Mouse (Mus musculus) kidney, postnatal 36 days (tissue): ENCODE measurements around the gene Gm29666.

ENCODE experiments used
- DNase-seq, 2 experiments: peaks; one replicate each; pipeline ENCODE4 v3.0.0; 2021 to 2022; ENCODE audit warnings: mixed read lengths in 2 of 2

The Gm29666 gene

GRCm38 (mm10) chr15:84919938-84920337, at the start of gene Gm29666:
Gene Gm29666 (minus strand): TSS chr15:84920038.
- DNase-seq = no peak

- no peak for DNase-seq
Measured at GRCm38 (mm10) chr15:84968534-84968933, 48.7 kb upstream of the Gm29666 start.

GRCm38 (mm10) chr15:84965575-84966360, 45.9 kb upstream of the Gm29666 start:
- DNase-seq = peak; percentile 25 to 84

- DNase-seq = no peak
Measured at GRCm38 (mm10) chr15:84964771-84965170, 44.9 kb upstream of the Gm29666 start.

- DNase-seq = no peak
Measured at GRCm38 (mm10) chr15:84962518-84962917, 42.7 kb upstream of the Gm29666 start.

GRCm38 (mm10) chr15:84960692-84961091, 40.9 kb upstream of the Gm29666 start:
- no peak for DNase-seq

GRCm38 (mm10) chr15:84959891-84960290, 40.1 kb upstream of the Gm29666 start:
- DNase-seq = no peak

- no peak for DNase-seq
Measured at GRCm38 (mm10) chr15:84958331-84958730, 38.5 kb upstream of the Gm29666 start.

- no peak for DNase-seq
Measured at GRCm38 (mm10) chr15:84957851-84958250, 38.0 kb upstream of the Gm29666 start.

- DNase-seq = no peak
Measured at GRCm38 (mm10) chr15:84953259-84953658, 33.4 kb upstream of the Gm29666 start.

GRCm38 (mm10) chr15:84950053-84950452, 30.2 kb upstream of the Gm29666 start:
- no peak for DNase-seq

GRCm38 (mm10) chr15:84948990-84949389, 29.2 kb upstream of the Gm29666 start:
- no peak for DNase-seq

- DNase-seq = no peak
Measured at GRCm38 (mm10) chr15:84944319-84944718, 24.5 kb upstream of the Gm29666 start.

GRCm38 (mm10) chr15:84942647-84943285, 22.9 kb upstream of the Gm29666 start:
- no peak for DNase-seq

- peak; percentile 83 to 86 for DNase-seq
Measured at GRCm38 (mm10) chr15:84940102-84940501, 20.3 kb upstream of the Gm29666 start.

- no peak for DNase-seq
Measured at GRCm38 (mm10) chr15:84934901-84935300, 15.1 kb upstream of the Gm29666 start.

- no peak for DNase-seq
Measured at GRCm38 (mm10) chr15:84932351-84932750, 12.5 kb upstream of the Gm29666 start.

GRCm38 (mm10) chr15:84925495-84926018, 5.7 kb upstream of the Gm29666 start:
- peak in 1 of 2 experiments; percentile 46 for DNase-seq

GRCm38 (mm10) chr15:84924781-84925315, 5.0 kb upstream of the Gm29666 start:
- DNase-seq = peak; percentile 5 to 65

GRCm38 (mm10) chr15:84923508-84924181, 3.8 kb upstream of the Gm29666 start:
- DNase-seq = peak; percentile 69 to 81

- peak; percentile 100 for DNase-seq
Measured at GRCm38 (mm10) chr15:84922884-84923507, 3.2 kb upstream of the Gm29666 start, which contains the start of gene Nup50. Gene Nup50 (plus strand): TSS chr15:84923411.

GRCm38 (mm10) chr15:84913201-84913600, 6.6 kb downstream of the Gm29666 start:
- no peak for DNase-seq
